Mouse (Mus musculus): ENCODE measurements at regions not wholly inside any gene's neighbourhood (a gene's known extent, or its start where the extent isn't known, plus 50 kb on each side); places are given as distances from the start of the nearest gene placed in this dataset.

DNA sequence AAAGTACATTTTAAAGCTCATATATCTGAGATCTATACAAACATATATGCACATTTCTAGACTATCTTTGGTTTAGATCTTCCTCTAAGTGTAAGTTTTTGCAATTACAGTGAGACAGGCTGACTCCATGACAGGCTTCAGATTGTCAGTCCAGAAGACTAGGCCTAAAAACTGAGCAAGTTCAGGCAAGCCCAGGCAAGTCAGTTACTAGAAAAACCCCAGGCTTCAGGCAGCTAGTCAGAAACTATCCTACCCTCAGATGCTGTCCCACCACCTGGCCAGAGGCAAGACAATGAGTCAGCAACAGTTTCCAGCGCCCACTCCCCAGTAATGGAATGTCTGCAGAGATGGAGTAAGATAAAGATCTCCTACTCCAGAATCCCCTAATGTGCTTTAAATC lies 53.4 kb upstream of the Qrfpr start:
- DNase-seq (ENCODE audit: extremely low spot score in 1 of 2, low spot score in 1 of 2): no peak

All from frontal cortex, adult 2 months (tissue).